Mouse (Mus musculus) lung, postnatal 0 days (tissue): ENCODE results near the gene Nudcd2.

Experiments used
- CTCF ChIP-seq: IDR thresholded peaks from 2 replicates; pipeline ENCODE4 v1.5.1; 2016; ENCODE audit warnings: antibody characterized with exemption, mild to moderate bottlenecking
- EP300 ChIP-seq: IDR thresholded peaks from 2 replicates; pipeline ENCODE4 v1.6.1; 2016; ENCODE audit warnings: antibody characterized with exemption, mild to moderate bottlenecking, control low read depth

- TF ChIP-seq CTCF (peak; percentile 72), EP300 (no peak)
Measured at GRCm38 (mm10) chr11:40775315-40776269, 42.1 kb downstream of the Nudcd2 start.
